Mouse (Mus musculus): ENCODE measurements around the gene Irf2bp2.
"Not testable (repeated sequence)": the region's sequence is repeated elsewhere in the genome, so short reads cannot be mapped to it uniquely, and the experiment has no call there.

Irf2bp2 gene

DNA sequence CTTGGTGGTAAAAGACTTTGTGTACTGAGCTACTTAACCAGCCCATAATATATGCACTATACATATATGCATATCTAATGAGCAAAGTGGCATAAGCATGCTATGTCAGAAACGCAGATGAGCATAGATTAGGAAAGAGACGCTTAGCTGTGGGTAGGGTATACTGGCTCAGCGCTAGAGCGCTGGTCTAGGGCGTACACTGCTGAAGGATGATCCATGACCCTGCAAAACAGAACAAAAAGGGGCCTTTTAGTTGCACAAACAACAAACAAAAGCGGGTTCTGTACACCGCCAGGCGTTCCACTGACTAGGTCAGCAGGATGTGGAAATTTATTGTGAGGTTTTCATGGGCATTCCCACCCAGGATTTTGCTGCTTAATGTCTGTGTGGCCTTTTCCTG is 8.9 kb upstream of the Irf2bp2 start:
- no peak for DNase-seq (ENCODE audit: low read depth, low spot score)

DNA sequence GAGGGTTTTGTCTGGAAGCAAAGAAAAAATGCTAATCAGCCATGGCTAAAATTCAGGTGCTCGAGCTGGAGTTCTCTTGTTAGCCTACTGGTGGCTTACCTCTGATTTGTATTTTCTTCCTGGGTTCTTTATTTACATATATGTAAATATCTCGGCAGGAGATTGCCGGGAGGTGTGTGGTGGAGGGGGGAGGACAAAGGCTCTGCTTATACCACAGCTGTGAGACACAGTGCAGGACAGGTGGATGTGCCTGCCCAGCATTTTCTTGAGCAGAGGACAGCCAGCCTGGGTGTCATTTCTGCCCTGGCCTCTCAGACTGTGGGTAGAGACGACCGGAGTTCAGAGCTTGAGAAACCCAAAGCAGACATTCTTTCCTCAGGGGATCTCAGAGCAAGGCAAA is 7.5 kb upstream of the Irf2bp2 start:
- DNase-seq (ENCODE audit: low read depth, low spot score): peak; percentile 68

GRCm38 (mm10) chr8:126600816-126601243 is 7.0 kb upstream of the Irf2bp2 start:
- DNase-seq (ENCODE audit: low read depth, low spot score): peak; percentile 59

DNA sequence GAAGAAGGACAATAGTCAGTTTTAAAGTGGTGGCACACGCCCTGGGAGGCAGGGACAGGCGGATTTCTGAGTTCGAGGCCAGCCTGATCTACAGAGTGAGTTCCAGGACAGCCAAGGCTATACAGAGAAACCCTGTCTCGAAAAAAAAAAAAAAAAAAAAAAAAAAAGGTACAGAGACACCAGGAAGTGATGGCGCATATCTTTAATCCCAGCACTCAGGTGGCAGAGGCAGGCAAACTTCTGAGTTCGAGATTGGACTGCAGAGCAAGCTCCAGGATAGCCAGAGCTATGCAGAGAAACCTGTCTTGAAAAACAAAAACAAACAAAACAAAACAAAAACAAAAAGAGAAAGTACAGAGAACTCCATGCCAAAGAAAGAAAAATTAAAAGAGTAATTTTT is 6.6 kb upstream of the Irf2bp2 start:
- not testable (repeated sequence) for DNase-seq (ENCODE audit: low read depth, low spot score)

GRCm38 (mm10) chr8:126599297-126599696 is 5.5 kb upstream of the Irf2bp2 start:
- no peak for DNase-seq (ENCODE audit: low read depth, low spot score)

GRCm38 (mm10) chr8:126598218-126598617 is 4.4 kb upstream of the Irf2bp2 start:
- DNase-seq (ENCODE audit: low read depth, low spot score): no peak

GRCm38 (mm10) chr8:126596721-126597120 is 2.9 kb upstream of the Irf2bp2 start:
- DNase-seq (ENCODE audit: low read depth, low spot score): no peak

GRCm38 (mm10) chr8:126596097-126596634 is 2.4 kb upstream of the Irf2bp2 start:
- peak; percentile 82 for DNase-seq (ENCODE audit: low read depth, low spot score)

DNA sequence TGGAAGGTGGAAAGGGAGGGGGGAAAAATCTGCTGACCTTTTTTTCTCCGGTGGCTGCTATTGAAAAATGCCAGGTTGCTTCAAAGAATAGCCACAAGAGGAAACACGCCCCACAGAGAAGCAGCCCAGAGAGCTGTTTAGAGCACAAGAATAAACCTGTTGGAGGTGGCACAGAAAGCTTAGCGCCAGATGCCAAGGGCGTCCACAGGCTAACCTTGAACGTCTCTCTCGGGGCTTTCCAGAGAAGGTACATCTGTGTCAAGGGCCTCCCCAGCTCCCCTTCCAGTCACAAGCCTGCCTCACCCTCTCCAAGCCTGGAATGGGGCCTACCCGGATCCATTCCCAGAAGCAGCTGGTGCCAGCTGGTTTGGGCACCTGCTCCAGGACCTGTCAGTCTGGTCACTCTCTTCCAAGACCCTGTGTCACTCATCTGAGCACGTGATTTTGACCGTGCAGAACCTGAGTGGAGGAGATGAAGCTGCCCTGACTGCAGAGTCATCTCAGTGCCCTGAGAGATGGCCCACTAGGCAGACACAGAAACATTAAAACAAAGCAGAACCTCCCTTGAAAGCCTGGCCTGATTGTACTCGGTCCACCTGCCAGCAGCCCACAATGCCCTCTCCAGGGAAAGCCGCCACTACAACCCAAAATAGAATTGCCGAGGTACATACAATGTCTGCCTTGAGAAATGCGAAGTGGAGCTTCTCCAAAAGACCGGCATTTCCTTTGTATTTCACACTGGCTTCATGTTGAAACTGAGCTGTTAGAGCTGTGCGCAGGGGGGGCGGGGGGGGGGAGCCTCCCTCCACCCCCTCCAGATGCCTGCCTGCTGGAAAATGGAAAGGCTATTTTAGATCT is 1.6 kb upstream of the Irf2bp2 start:
- no peak for DNase-seq (ENCODE audit: low read depth, low spot score)

- peak; percentile 98 for DNase-seq (ENCODE audit: low read depth, low spot score)
Observed at GRCm38 (mm10) chr8:126594481-126595000, 755 bp upstream of the Irf2bp2 start.

DNA sequence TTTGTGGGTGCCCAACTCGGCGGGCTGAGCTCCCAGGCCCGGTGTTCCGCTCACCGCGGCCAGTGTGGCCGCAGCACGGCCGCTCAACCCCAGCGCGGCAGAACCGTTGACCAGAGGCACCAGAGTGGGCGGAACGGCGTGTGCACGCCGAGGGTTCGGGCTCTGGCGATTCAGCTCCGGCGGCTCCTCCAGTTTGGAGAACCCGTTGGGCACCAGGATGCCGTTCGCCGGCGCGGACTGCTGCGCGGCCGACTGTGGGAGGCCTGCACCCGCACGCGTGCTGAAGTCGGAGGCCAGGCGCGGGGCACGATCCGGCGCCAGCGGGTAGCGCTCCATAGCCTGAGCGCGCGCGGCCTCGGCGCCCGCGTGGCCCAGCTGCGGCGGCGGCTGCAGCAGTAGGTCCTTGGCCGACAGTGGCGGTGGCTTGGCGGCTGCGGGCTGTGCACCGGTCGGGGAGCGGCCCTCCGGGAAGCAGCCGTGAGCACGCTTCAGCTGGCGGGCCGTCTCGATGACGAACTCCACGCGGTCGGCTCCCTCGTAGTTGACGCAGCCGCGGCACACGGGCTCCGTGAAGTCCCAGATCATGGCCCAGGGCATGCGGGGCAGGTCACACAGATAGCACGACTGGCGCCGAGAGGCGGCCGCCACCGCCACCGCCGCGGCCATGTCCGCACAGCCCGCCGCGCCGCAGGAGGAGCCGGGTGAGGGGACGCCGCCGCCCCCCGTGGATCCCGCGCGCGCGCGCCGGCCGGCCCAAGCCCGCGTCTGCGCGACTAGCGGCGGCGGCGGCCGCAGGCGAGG is 815 bp downstream of the Irf2bp2 start:
- DNase-seq (ENCODE audit: low read depth, low spot score): no peak

DNA sequence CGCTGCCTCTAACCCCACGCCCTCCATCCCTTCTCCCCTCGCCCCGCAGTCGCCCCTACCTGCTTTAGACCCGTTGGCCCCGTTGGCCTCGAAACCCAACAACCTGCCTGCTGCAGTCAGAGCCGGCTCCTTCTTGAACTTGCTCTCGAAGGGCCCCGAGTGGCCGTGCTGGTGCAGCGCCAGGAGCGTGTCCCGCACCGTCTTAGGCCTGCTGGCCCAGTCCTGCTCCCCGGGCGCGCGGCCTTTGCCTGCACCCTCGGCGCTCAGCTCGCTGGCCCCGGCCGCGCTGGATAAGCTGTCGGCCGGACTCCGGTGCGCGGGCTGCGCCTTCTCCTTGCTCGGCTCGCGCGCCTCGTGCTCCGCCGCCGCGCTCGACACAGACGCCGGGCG is 1.4 kb downstream of the Irf2bp2 start:
- DNase-seq (ENCODE audit: low read depth, low spot score): no peak

DNA sequence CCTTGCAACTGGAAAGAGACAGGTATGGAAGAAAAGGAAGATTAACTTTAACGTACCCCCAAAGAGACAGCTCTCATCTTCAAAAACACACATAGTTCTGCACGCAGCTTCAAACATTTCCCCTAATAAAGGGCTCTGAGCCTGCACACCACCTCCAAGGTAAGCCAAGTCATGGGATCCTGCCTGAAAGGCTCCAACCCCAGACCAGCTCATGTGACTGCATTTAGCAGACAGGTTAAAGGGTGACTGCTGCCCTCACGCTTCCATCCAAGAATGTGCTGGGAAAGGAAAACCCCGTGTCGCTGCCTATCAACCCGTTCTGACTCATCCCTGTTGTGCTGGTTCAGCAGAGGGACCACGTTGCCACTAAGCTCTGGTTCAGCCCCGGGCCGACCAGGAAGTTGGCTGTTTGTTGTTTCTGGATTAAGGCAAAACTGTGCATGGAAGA is 1.9 kb downstream of the Irf2bp2 start:
- peak; percentile 61 for DNase-seq (ENCODE audit: low read depth, low spot score)

DNA sequence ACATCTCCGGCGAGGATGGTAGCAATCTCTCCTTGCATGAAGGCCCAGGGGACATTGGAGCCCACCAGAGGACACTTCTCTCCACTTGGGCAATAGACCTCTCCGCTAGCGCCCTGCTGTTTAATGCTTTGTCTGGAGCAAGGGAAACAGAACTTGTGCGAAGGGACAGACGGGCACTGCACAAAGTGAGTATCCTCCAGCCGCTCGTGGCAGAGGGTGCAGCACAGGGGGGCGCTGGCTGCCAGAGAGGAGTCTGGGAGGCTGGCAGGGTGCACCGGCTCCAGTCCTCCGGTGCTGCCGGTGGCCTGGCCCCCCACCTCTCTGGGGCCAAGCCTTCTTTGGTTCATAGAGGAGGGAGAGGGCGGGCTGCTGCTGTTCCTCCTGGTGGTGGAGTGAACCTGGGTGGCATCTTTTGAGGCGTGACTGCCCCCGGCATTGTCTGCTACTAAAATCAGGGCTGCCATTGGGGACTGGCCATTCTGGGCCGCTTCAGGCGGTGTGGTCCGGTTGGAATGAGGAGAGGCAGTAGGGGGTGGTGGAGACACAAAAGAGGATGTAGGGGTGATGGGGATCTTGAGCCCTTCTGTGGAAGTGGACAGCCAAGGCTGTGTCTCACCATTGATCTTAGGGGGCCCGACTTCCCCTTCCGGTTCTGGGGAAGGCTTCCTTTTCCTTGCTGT is 2.5 kb downstream of the Irf2bp2 start:
- no peak for DNase-seq (ENCODE audit: low read depth, low spot score)

GRCm38 (mm10) chr8:126590599-126590998 is 3.2 kb downstream of the Irf2bp2 start:
- no peak for DNase-seq (ENCODE audit: low read depth, low spot score)

GRCm38 (mm10) chr8:126590024-126590529 is 3.7 kb downstream of the Irf2bp2 start:
- DNase-seq (ENCODE audit: low read depth, low spot score): no peak

DNA sequence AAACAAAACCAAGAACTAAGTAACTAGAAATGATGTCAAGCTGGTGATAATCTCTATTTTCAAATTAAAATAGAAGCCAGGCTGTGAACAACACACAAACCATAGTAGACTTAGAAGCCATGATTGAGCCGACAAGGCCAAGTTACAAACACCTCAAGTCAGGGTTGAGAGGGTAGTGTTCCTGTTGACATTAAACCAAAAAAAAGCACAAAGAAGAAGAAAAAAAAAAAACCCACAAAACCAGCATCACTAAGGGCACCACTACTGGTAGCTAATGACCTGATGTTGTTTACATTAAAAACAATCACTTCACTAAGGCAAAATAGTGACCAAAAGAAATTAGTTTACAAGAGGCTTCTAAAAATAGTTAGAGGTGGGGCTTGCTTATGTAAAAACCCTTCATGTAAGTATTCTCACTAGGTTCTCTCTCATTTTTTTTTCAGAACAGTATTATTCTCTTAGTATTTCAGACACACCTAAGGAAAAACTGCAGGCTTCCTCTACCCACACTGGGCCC is 4.2 kb downstream of the Irf2bp2 start:
- no peak for DNase-seq (ENCODE audit: low read depth, low spot score)

- DNase-seq (ENCODE audit: low read depth, low spot score): no peak
Observed at GRCm38 (mm10) chr8:126588636-126589506, 4.9 kb downstream of the Irf2bp2 start.

DNA sequence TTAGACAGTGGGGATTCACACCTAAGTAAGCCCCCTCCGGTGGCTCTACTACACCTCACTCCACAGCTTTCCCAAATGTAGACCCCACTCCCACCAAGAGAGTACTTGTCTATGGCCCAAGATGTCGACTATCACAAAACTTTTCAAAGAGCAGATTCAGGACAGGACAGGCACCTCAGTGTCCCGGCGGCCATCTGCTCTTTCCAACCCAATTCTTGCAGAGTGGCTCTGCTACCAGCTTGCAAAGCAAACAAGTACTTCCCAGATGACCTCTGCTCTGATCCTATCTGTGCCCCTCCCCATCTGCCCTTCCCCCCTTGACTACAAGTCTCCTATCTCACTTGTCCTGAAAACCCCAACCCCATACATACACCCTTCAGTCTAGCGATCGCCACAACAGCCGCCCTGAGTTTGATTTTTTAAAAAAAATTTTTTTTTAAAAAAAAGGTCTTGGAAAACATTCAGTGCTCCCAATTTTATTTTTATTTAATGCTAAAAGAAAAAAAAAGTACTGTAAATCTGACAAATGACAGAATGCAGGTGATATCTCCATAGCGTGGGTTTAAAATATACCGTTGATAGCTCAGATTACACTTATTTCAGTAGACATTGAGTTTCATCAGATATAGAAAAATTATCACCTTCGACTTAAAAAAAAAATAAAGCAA is 5.8 kb downstream of the Irf2bp2 start:
- DNase-seq (ENCODE audit: low read depth, low spot score): no peak

Measured in ES-CJ7 (cell line).